Mouse (Mus musculus) skeletal muscle tissue, postnatal 0 days (tissue): Measurements from ENCODE around the gene Cyp2s1. TPM values are rescaled to one million over a fixed set of nuclear protein-coding genes. Genes with fewer than 3 reads are reported as not detected.

Source experiments
- microRNA-seq, 2 experiments: library from miRNA; unstranded; fragments of <30 nt; microRNA quantifications; one replicate each; pipeline ENCODE4; 2016
- polyA plus RNA-seq: library from polyadenylated mRNA; unstranded; fragments of >200 nt; fragmentation: Nextera tagmentation; extraction: Ambion mirVana; gene quantifications from 2 replicates; pipeline ENCODE4 v1.2.1, GENCODE M21; 2015

Cyp2s1 gene
- polyA plus RNA-seq: 0.13 and 0.62 TPM in 2 replicates

DNA sequence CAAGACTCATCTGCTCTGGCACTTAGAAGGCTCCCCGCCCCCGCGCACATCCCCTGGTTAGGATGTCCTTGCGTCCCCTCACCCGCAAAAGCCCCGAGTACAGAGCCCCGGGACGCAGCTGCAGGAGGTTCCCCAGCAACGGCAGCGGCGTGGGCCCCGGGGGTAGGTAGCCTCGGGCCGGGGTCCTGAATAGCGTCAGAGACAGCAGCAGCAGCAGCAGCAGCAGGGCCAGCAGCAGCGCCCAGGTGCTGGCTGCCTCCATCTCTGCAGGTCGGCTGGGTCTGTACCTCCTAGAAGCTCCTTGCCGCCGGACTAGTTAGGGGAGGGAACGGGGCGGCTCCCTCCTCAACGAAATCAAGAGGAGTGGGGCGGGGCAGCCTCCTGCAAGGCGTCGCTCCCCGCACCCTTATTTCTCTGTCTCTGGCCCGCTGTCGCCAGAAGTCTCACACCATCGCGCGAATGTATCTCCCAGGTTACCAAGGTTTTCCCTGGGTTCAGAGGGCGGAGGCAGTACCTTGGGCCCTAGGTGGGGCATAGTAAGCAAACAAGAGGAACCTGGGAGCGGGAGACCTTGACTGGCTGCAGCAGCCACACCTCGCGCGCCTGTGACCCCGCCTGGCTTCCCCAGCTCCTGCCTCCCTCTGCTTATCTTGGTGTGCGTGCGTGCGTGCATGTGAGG lies at the start of gene Cyp2s1:
Gene Cyp2s1 (minus strand): TSS at position 673 of the 679 bp plus-strand sequence.

DNA sequence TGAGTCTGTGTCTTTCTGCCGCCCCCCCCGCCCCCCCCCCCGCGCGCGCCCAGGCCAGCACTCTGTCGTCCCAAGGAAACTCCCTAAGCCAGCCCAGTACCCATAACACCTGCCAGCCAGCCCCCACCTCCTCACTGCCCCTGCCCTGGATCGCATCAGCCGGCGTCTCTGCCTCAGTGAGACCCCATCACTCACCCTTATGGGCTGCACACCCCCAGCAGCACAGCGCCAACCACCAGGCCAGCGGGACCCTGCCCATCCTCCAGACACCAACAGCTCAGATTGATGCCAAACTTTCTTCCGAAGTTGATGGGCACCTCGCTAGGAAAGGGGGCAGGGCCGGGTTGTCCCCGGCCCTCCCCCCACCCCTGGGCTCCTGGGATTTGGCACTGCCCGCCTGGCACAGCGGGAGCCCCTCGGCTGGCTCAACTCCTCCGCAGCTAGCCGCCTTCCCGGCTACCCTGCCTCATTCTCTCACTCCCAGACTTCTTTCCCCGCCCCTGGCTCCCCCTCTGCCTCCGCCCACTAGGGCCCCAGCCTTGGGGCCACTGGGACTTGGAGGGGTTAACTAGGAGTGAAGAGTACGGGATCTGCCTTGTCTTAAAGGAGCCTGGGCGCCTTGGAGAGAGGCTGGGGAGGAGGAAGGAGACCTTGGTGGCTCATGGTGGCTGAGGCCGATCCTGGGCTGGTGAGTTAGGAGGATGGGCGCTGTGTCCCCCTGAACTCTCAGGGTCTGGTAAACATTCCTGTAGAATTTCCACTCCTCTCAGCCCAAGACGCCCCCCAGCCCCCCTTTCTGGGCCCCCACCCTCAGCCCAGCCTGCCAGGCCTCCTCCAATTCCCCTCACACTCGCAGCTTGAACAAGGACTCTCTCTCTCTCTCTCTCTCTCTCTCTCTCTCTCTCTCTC lies 28.2 kb downstream of the Cyp2s1 start, which contains the start of gene Axl:
Gene Axl (minus strand): TSS at position 486 of the 909 bp plus-strand sequence.

DNA sequence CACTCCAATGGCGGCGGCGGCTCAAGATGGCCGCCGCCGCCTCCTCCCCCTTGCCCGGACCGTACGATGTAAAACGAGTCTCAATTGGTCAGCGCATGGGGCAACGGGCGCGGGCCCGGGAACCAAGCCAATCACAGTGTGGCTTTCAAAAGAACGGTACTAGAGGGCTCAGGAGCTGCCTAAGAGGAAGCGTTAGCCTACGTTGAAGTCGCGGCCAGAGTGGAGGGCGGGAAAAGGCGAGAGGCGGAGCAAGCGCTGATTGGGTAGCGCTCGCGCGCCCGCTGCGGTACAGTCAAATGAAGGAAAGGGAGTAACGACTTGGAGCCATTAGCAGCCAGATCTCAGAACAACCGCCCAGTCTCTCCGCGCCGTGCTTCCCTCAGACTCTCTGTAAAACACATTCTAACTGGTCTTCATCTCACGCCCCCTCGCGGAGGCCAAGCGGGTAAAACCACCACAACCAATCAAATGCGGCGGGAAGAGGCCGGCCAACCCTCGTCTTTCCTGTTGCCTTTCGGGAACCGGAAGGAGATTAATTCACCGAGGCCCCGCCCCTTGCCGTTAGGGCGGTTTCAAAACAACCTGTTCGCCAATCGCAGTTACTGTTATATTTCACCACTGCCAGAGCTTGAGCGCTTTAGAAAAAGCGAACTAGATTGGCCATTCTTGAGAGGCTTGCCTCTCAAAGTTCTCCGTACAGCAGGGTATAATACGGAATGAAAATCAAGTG lies 61.8 kb downstream of the Cyp2s1 start, which contains the start of gene Hnrnpul1:
Gene Hnrnpul1 (minus strand): TSS at position 20 of the 730 bp plus-strand sequence.

Small RNA genes within 50 kb of the gene (microRNA-seq; reads per million reads assigned to microRNA genes)
- 0 reads per million in 2 experiments for gene Gm24865

Other genes starting within 250 kb of the Cyp2s1 start
- gene Erich4, start 201.0 kb downstream of the Cyp2s1 start, polyA plus RNA-seq: not detected in 2 replicates
- gene Dmac2, start 197.5 kb downstream of the Cyp2s1 start, polyA plus RNA-seq: 28.5 and 29.4 TPM in 2 replicates
- 3.1 and 3.4 TPM in 2 replicates for gene B3gnt8, start 190.3 kb downstream of the Cyp2s1 start, polyA plus RNA-seq
- 68.8 and 82.8 TPM in 2 replicates for gene Bckdha, start 157.9 kb downstream of the Cyp2s1 start, polyA plus RNA-seq
- gene Exosc5, start 157.7 kb downstream of the Cyp2s1 start, polyA plus RNA-seq: 30.1 and 33.2 TPM in 2 replicates
- 0.46 and 0.83 TPM in 2 replicates for gene Tmem91, start 141.7 kb downstream of the Cyp2s1 start, polyA plus RNA-seq
- gene B9d2, start 136.1 kb downstream of the Cyp2s1 start, polyA plus RNA-seq: 17.0 and 18.4 TPM in 2 replicates
- gene Tgfb1, start 129.9 kb downstream of the Cyp2s1 start, polyA plus RNA-seq: 1.3 and 2.0 TPM in 2 replicates
- gene Ccdc97, start 97.8 kb downstream of the Cyp2s1 start, polyA plus RNA-seq: 14.0 and 14.7 TPM in 2 replicates
- 28.8 and 29.8 TPM in 2 replicates for gene Hnrnpul1, start 62.2 kb downstream of the Cyp2s1 start, polyA plus RNA-seq
- gene Axl, start 28.2 kb downstream of the Cyp2s1 start, polyA plus RNA-seq: 77.7 and 92.7 TPM in 2 replicates
- gene Cyp2b10, start 80.7 kb upstream of the Cyp2s1 start, polyA plus RNA-seq: 0.19 TPM in 1 of 2 replicates, not detected in the other
- not detected in 2 replicates for gene Cyp2b13, start 244.6 kb upstream of the Cyp2s1 start, polyA plus RNA-seq